Mouse (Mus musculus) ovary, adult 2 months (tissue): ENCODE measurements around the gene Nlrp9b. TPM values are rescaled to one million over a fixed set of nuclear protein-coding genes. Genes with fewer than 3 reads are reported as not detected.

Experiments
- polyA plus RNA-seq: library from polyadenylated mRNA; depleted of rRNA; stranded (reverse); fragments of >200 nt; gene quantifications from 2 replicates; pipeline ENCODE4 v1.2.3, GENCODE M21; 2012; rRNA removed

Nlrp9b gene
- polyA plus RNA-seq: 0.87 and 1.3 TPM in 2 replicates

GRCm38 (mm10) chr7:19991165-19991564, at the start of gene Nlrp9b:
Nlrp9b (plus strand) TSS chr7:19991465.

GRCm38 (mm10) chr7:19950589-19950988, 40.7 kb upstream of the Nlrp9b start, which contains the start of gene Igsf23:
Igsf23 (minus strand) TSS chr7:19950756.

DNA sequence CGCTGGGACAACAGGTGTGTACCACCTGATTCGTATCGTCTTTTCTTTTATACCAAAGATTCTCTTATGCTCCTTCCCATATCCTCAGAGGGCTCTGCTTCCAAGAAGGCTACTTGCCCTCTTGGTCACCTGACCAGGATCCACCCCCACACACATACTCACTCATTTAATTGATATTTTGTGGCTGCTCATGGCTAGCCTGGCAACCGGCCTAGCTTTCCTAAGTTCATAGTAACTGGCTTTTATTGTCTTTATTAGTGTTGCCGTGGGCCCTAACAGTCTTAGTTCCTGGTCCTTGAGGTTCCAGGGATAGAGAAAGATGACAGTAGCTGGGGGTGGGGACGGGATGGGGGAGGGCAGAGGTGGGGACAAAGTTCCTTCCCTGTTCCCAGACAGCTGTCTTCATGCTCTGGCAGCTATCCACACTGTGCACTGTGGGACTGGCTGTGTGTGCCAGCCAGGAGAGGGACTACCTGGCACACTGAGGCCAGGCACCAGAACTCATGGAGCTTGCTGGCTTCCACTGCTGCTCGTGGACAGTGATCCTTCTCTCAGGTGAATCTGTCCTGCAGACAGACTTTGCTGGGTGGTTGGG, 26.2 kb upstream of the Nlrp9b start, which contains the start of gene Ceacam20:
Ceacam20 (plus strand) TSS at position 428 of the 595 bp plus-strand sequence.

DNA sequence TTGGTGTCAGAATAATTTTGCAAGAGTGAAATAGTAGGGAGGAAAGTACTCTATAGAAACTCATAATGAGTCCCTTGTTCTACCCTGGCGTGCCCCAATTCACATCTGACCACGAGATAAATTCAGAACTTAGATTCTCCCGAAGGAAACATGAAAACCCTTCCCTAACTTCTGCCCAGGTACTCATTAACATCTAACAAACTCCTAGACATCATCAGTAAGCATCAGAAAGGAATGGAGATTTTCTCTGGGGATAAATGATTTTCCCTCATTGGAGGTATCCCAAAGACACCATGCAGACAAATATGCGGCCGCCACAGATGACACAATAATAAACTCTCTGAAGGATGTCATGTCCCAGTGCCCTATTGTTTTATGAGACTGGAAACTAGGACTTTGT, 108.1 kb downstream of the Nlrp9b start, which contains the start of gene Vmn1r91:
Vmn1r91 (plus strand) TSS at position 301 of the 400 bp plus-strand sequence.

DNA sequence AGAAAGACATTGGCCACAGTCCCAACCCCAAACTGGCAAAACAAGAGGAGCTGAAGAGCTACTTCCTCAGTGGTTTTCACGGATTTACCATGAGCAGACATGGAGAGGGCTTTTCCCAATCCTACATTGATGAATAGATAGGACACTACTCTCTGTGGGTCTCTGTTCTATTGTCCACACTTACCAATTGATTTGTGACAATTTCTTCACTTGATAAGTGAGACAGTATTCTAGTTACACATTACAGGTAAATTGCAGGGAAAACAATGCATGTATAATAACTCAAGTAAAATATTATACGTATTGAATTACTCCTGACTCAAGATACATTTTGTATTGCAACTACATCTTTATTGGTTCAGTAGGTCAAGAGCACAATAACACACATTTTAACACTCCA, 131.2 kb downstream of the Nlrp9b start, which contains the start of gene Gm16442:
Gm16442 (minus strand) TSS at position 101 of the 400 bp plus-strand sequence.

Other genes starting within 250 kb of the Nlrp9b start
- gene Nectin2, start 241.0 kb upstream of the Nlrp9b start, polyA plus RNA-seq: 136 and 141 TPM in 2 replicates
- gene Bcam, start 220.4 kb upstream of the Nlrp9b start, polyA plus RNA-seq: 233 and 256 TPM in 2 replicates
- 8.6 and 11.5 TPM in 2 replicates for gene Cblc, start 194.7 kb upstream of the Nlrp9b start, polyA plus RNA-seq
- 78.2 and 94.4 TPM in 2 replicates for gene Bcl3, start 168.7 kb upstream of the Nlrp9b start, polyA plus RNA-seq
- 0.49 and 0.91 TPM in 2 replicates for gene Gm19345, start 139.5 kb upstream of the Nlrp9b start, polyA plus RNA-seq
- 0.15 and 0.31 TPM in 2 replicates for gene Ceacam16, start 130.2 kb upstream of the Nlrp9b start, polyA plus RNA-seq
- gene Ceacam19, start 103.5 kb upstream of the Nlrp9b start, polyA plus RNA-seq: 0.15 TPM in 2 replicates
- 19.3 and 26.5 TPM in 2 replicates for gene Pvr, start 70.3 kb upstream of the Nlrp9b start, polyA plus RNA-seq
- 0.68 and 1.3 TPM in 2 replicates for gene Igsf23, start 40.7 kb upstream of the Nlrp9b start, polyA plus RNA-seq
- gene Ceacam20, start 26.1 kb upstream of the Nlrp9b start, polyA plus RNA-seq: 0.31 and 0.58 TPM in 2 replicates
- gene Vmn1r91, start 108.2 kb downstream of the Nlrp9b start, polyA plus RNA-seq: not detected in 2 replicates
- not detected in 2 replicates for gene Gm16442, start 131.1 kb downstream of the Nlrp9b start, polyA plus RNA-seq
- not detected in 2 replicates for gene Vmn1r93, start 147.6 kb downstream of the Nlrp9b start, polyA plus RNA-seq
- gene Vmn1r94, start 176.9 kb downstream of the Nlrp9b start, polyA plus RNA-seq: not detected in 2 replicates
- not detected in 2 replicates for gene Vmn1r95, start 202.2 kb downstream of the Nlrp9b start, polyA plus RNA-seq
- not detected in 2 replicates for gene Gm6164, start 214.1 kb downstream of the Nlrp9b start, polyA plus RNA-seq
- gene Gm4498, start 242.4 kb downstream of the Nlrp9b start, polyA plus RNA-seq: not detected in 2 replicates